Mouse (Mus musculus) cortical plate, adult 2 months (tissue): ENCODE measurements at regions not wholly inside any gene's neighbourhood (a gene's known extent, or its start where the extent isn't known, plus 50 kb on each side); places are given as distances from the start of the nearest gene placed in this dataset.

ENCODE experiments used
- CTCF ChIP-seq: fragments of 200-500 bp; IDR thresholded peaks from 2 replicates; pipeline ENCODE4 v1.5.1; 2011; ENCODE audit warnings: mild to moderate bottlenecking, control low read depth, low read length; ENCODE audit not compliant: insufficient read depth; ENCODE audit errors: extremely low read depth
- POLR2A ChIP-seq: fragments of 200-500 bp; IDR thresholded peaks from 2 replicates; pipeline ENCODE4 v1.6.1; 2011; ENCODE audit warnings: mild to moderate bottlenecking, low read length, control low read depth; ENCODE audit not compliant: insufficient read depth; ENCODE audit errors: extremely low read depth

- no peak for TF ChIP-seq CTCF
- no peak for TF ChIP-seq POLR2A
Observed at GRCm38 (mm10) chr7:90070267-90070666, 59.7 kb upstream of the Picalm start.
